11 mouse cellular contexts compared by ENCODE assay signal in genomic region chr17:6744366-6744765, GRCm38 (mm10). TPM values are rescaled to one million over a fixed set of nuclear protein-coding genes. Genes with fewer than 3 reads are reported as not detected.
DNase-seq lines count a peak whose midpoint lies in the region; ATAC-seq and TF ChIP-seq lines count a peak whose summit lies in the region.
"Had no signal": no experiment of that assay in that cellular context is flagged by ENCODE, and none has a peak within 500 bp of the region (broad histone marks: within the 10 kb centered on the region; RNA-seq: fewer than 3 reads in every experiment).

No protein-coding gene starts in this region.

- no peak for ATAC-seq in lung, embryonic 15.5 days (ENCODE audit: borderline replicate concordance, extremely low read depth, low FRiP score, low TSS enrichment)
- no peak for ATAC-seq in embryonic facial prominence, embryonic 11.5 days (replicated peaks; ENCODE audit: insufficient number of reproducible peaks, low FRiP score, low TSS enrichment, low read depth)
- ATAC-seq in limb, embryonic 12.5 days (ENCODE audit: insufficient number of reproducible peaks, insufficient read depth, low FRiP score, low TSS enrichment, low read depth) = no peak

- no peak overlapping the region for H3K27ac ChIP-seq in gastrocnemius, adult 2 months
- H3K27ac ChIP-seq in lung, embryonic 15.5 days = peak overlapping the region; percentile 59
- H3K27ac ChIP-seq in embryonic facial prominence, embryonic 11.5 days (replicated peaks; ENCODE audit: low read depth, low read length) = no peak overlapping the region
- peak overlapping the region; percentile 53; the same call in 1 of the 2 replicates for H3K27ac ChIP-seq in limb, embryonic 12.5 days
- H3K27ac ChIP-seq: macrophage had no signal

- no peak for TF ChIP-seq CTCF in gastrocnemius, adult 2 months (IDR thresholded peaks at IDR 0.05)

- no peak overlapping the region for H3K4me3 ChIP-seq in gastrocnemius, adult 2 months
- no peak overlapping the region for H3K4me3 ChIP-seq in lung, embryonic 15.5 days
- no peak overlapping the region for H3K4me3 ChIP-seq in embryonic facial prominence, embryonic 11.5 days (ENCODE audit: low read depth, low read length)
- no peak overlapping the region for H3K4me3 ChIP-seq in limb, embryonic 12.5 days (replicated peaks)
- H3K4me3 ChIP-seq: erythroblast, embryonic 14.5 days had no signal

- WGBS in lung, embryonic 15.5 days = 71% methylated on average over 9 of the region's 9 CpGs
- WGBS in embryonic facial prominence, embryonic 11.5 days = 44% methylated on average over 9 of the region's 9 CpGs
- 64% methylated on average over 9 of the region's 9 CpGs for WGBS in limb, embryonic 12.5 days

- no peak overlapping the region for H3K9ac ChIP-seq in lung, embryonic 15.5 days
- no peak overlapping the region for H3K9ac ChIP-seq in embryonic facial prominence, embryonic 11.5 days (replicated peaks; ENCODE audit: low read length)
- H3K9ac ChIP-seq in limb, embryonic 12.5 days (replicated peaks) = no peak overlapping the region

- peak; percentile 1 for DNase-seq in gastrocnemius, postnatal 10 days
- DNase-seq in gastrocnemius, adult 2 months = no peak
- DNase-seq in lung, postnatal 25 days (ENCODE audit: low spot score) = no peak
- DNase-seq in embryonic facial prominence, embryonic 11.5 days (ENCODE audit: low spot score) = peak; percentile 22
- DNase-seq in left cerebral cortex, postnatal 4 days = no peak
- no peak for DNase-seq in ovary, postnatal 10 days (ENCODE audit: low spot score)
- DNase-seq: cerebellum, adult 11 months had no signal

- peaks cover 38% of the 10 kb centered on the region for H3K4me1 ChIP-seq in lung, embryonic 15.5 days
- peaks cover 2% of the 10 kb centered on the region; the same call in 1 of the 2 replicates for H3K4me1 ChIP-seq in embryonic facial prominence, embryonic 11.5 days (ENCODE audit: control insufficient read depth, insufficient read depth, low read length)
- H3K4me1 ChIP-seq in limb, embryonic 12.5 days (replicated peaks) = peaks cover 67% of the 10 kb centered on the region

- intact Hi-C loops in gastrocnemius, adult 2 months (cut with DNase I) = no loop called here
- intact Hi-C loops in left cerebral cortex, postnatal 4 days (cut with DNase I) = no loop called here

- no peaks in the 10 kb centered on the region for H3K9me3 ChIP-seq in lung, embryonic 15.5 days
- no peaks in the 10 kb centered on the region for H3K9me3 ChIP-seq in embryonic facial prominence, embryonic 11.5 days (replicated peaks; ENCODE audit: control insufficient read depth, low read length)
- H3K9me3 ChIP-seq in limb, embryonic 12.5 days = no peaks in the 10 kb centered on the region

- H3K27me3 ChIP-seq in lung, embryonic 15.5 days = no peaks in the 10 kb centered on the region
- no peaks in the 10 kb centered on the region for H3K27me3 ChIP-seq in embryonic facial prominence, embryonic 11.5 days (ENCODE audit: control insufficient read depth, insufficient read depth, low read length)
- H3K27me3 ChIP-seq in limb, embryonic 12.5 days = no peaks in the 10 kb centered on the region

- H3K4me2 ChIP-seq in lung, embryonic 15.5 days = no peak overlapping the region; the same call in 1 of the 2 replicates
- no peak overlapping the region for H3K4me2 ChIP-seq in embryonic facial prominence, embryonic 11.5 days (ENCODE audit: low read depth, low read length)
- no peak overlapping the region for H3K4me2 ChIP-seq in limb, embryonic 12.5 days

- H3K36me3 ChIP-seq in lung, embryonic 15.5 days = peaks cover 51% of the 10 kb centered on the region
- H3K36me3 ChIP-seq in embryonic facial prominence, embryonic 11.5 days (replicated peaks; ENCODE audit: control insufficient read depth, insufficient read depth, low read depth, low read length) = no peaks in the 10 kb centered on the region; the same call in 1 of the 2 replicates
- H3K36me3 ChIP-seq in limb, embryonic 12.5 days = peaks cover 36% of the 10 kb centered on the region

RNA-seq across cellular contexts. Expression of gene Ezr, which starts 38.2 kb away (rescaled TPM):
- total RNA-seq in gastrocnemius, postnatal 10 days (2021) = 10 to 100 TPM; 24.0 to 24.9 TPM
- total RNA-seq in gastrocnemius, adult 2 months (2021) = 1 to 10 TPM; 1.5 to 1.9 TPM
- 125 and 140 TPM in 2 replicates for polyA plus RNA-seq in lung, embryonic 15.5 days (2015; fragmentation: Nextera tagmentation; extraction: Ambion mirVana)
- polyA plus RNA-seq in embryonic facial prominence, embryonic 11.5 days (2014; fragmentation: Nextera tagmentation; extraction: Ambion mirVana) = 45.4 and 46.9 TPM in 2 replicates
- 40.1 and 46.9 TPM in 2 replicates for polyA plus RNA-seq in limb, embryonic 12.5 days (2016; fragmentation: Nextera tagmentation; extraction: Ambion mirVana)
- 10 to 100 TPM; 17.4 to 19.9 TPM for total RNA-seq in left cerebral cortex, postnatal 4 days (2021)

Comparison
In these comparisons a context has a peak if more than half of its experiments do, and no peak if none do; other contexts are left out.
1. DNase-seq: peak in gastrocnemius, postnatal 10 days (single experiment) and embryonic facial prominence, embryonic 11.5 days (single experiment); none in gastrocnemius, adult 2 months (single experiment), lung, postnatal 25 days (single experiment), left cerebral cortex, postnatal 4 days (single experiment) and ovary, postnatal 10 days (single experiment).
2. RNA of gene Ezr, which starts 38.2 kb away (total RNA-seq): 24.0 to 24.9 TPM in gastrocnemius, postnatal 10 days and 17.4 to 19.9 TPM in left cerebral cortex, postnatal 4 days; 1.5 to 1.9 TPM in gastrocnemius, adult 2 months; every median in the first group is over 4 times any median in the second.
3. H3K27ac ChIP-seq: peak in lung, embryonic 15.5 days (single experiment) and limb, embryonic 12.5 days (single experiment); none in gastrocnemius, adult 2 months (single experiment) and embryonic facial prominence, embryonic 11.5 days (single experiment).